Mouse (Mus musculus) midbrain, embryonic 10.5 days (tissue): ENCODE results near the gene Srek1. TPM values are rescaled to one million over a fixed set of nuclear protein-coding genes. Genes with fewer than 3 reads are reported as not detected.
A peak's percentile ranks its signal among the peaks of the same experiment; 100 is the strongest.

Experiments
- DNase-seq: peaks from one replicate; pipeline ENCODE4 v3.0.0-alpha.2; 2017; ENCODE audit warnings: low spot score
- H3K27ac ChIP-seq: fragments of 300-500 bp; sonication (generic); replicated peaks from 2 replicates; pipeline ENCODE4 v1.5.1; 2016; ENCODE audit warnings: mild to moderate bottlenecking
- H3K27me3 ChIP-seq: fragments of 300-500 bp; sonication (generic); 2 replicates; pipeline ENCODE4 v1.6.1; 2016; ENCODE audit warnings: low read depth, mild to moderate bottlenecking; ENCODE audit not compliant: poor library complexity, severe bottlenecking
- H3K36me3 ChIP-seq: fragments of 300-500 bp; sonication (generic); 2 replicates; pipeline ENCODE4 v1.6.1; 2016; ENCODE audit warnings: mild to moderate bottlenecking, moderate library complexity
- H3K4me1 ChIP-seq: fragments of 300-500 bp; sonication (generic); 2 replicates; pipeline ENCODE4 v1.6.1; 2016
- H3K4me3 ChIP-seq: fragments of 300-500 bp; sonication (generic); 2 replicates; pipeline ENCODE4 v1.5.1; 2016; ENCODE audit warnings: mild to moderate bottlenecking, moderate library complexity
- H3K9me3 ChIP-seq: fragments of 300-500 bp; sonication (generic); replicated peaks from 2 replicates; pipeline ENCODE4 v1.6.1; 2016; ENCODE audit warnings: mild to moderate bottlenecking
- WGBS: fragments of 180-500 bp; shearing (Covaris S2); methylation state at CpG from one replicate; pipeline ENCODE4 v1.1.7; 2016; 5-methylcytosine and 5-hydroxymethylcytosine counted together
- polyA plus RNA-seq: library from polyadenylated mRNA; unstranded; fragments of >200 nt; fragmentation: Nextera tagmentation; extraction: Ambion mirVana; gene quantifications from 2 replicates; pipeline ENCODE4 v1.2.1, GENCODE M21; 2016

Gene Srek1
- polyA plus RNA-seq, 1 experiment from 2014 or later = 89.4 TPM

DNA sequence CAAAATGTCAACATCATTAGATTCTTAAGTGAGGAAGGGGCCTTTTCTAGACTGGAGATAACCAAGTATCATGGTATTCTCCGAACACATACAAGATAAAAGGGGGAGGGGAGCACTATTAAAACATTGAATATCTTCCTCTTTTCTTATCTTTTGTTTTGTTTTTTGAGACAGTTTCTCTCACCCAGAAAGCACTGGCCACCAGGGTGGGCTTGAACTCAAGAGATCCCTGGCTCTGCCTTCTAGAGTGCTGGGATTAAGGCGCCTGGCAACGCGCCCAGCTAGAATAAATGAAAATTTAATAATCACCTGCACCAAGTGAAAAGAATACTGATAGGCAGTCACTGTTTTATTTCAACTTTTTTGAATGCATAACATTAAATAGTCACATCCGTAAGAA is 1.5 kb downstream of the Srek1 start:
- WGBS = 51% methylated on average over 5 of the region's 5 CpGs
- H3K27ac ChIP-seq = peak overlapping the region; percentile 99
- no peak for DNase-seq
- peak overlapping the region; percentile 77 for H3K4me3 ChIP-seq
- no peaks in the 10 kb centered on the region for H3K9me3 ChIP-seq
- peaks cover 31% of the 10 kb centered on the region for H3K4me1 ChIP-seq
- no peaks in the 10 kb centered on the region for H3K27me3 ChIP-seq
- H3K36me3 ChIP-seq = peaks cover 27% of the 10 kb centered on the region

DNA sequence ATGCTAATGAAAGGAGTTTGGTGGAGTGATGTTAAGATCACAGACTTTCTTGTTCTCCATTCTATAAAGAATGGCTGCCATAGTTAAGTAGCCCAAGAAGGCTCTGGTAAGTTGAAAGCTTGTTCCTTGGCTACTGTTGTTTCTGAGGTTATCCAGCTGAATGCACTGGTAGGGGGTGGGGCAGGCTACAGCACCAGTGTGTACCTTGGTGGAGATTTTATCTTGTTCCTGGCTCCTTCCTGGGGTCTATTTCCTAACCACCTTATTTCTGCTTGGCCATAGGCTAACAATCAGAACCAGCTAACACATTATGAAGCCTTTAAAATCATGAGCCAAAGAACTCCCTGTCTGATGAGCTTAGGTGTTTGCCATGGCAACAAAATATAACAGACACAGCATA is 3.6 kb downstream of the Srek1 start:
- no peak for DNase-seq
- Histone ChIP-seq H3K27me3 (no peaks in the 10 kb centered on the region), H3K4me3 (no peak overlapping the region), H3K27ac (no peak overlapping the region), H3K9me3 (no peaks in the 10 kb centered on the region), H3K36me3 (peaks cover 48% of the 10 kb centered on the region), H3K4me1 (peaks cover 31% of the 10 kb centered on the region)

GRCm38 (mm10) chr13:103767935-103768334 is 6.5 kb downstream of the Srek1 start:
- H3K36me3 ChIP-seq = peaks cover 62% of the 10 kb centered on the region
- H3K27me3 ChIP-seq = no peaks in the 10 kb centered on the region
- H3K9me3 ChIP-seq = no peaks in the 10 kb centered on the region
- DNase-seq = no peak
- WGBS = 95% methylated on average over 5 of the region's 5 CpGs
- H3K4me3 ChIP-seq = no peak overlapping the region
- H3K4me1 ChIP-seq = peaks cover 22% of the 10 kb centered on the region
- H3K27ac ChIP-seq = no peak overlapping the region

DNA sequence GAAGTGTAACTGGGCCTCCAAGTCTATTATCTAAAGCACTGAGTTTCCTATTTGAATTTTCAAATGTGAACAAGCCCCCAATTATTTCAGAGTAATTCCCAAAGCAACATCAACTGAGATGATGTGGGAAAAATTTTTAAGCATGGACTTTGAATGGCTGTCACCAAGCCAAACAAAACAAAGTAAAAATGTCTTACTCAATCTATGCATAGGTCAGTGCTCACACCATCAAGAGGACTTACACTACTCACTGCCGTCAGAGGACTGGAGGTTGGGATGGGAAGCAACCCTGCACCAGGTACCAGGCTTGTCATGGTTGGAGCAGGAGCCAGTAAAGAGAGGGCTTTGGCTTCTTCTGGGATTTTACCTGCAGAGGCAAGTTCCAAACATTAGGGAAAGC is 10.8 kb downstream of the Srek1 start:
- Histone ChIP-seq H3K27ac (no peak overlapping the region), H3K27me3 (no peaks in the 10 kb centered on the region), H3K9me3 (no peaks in the 10 kb centered on the region), H3K4me3 (no peak overlapping the region), H3K36me3 (peaks cover 82% of the 10 kb centered on the region), H3K4me1 (no peaks in the 10 kb centered on the region)
- 90% methylated on average over 1 of the region's 1 CpGs for WGBS
- no peak for DNase-seq

- H3K9me3 ChIP-seq = no peaks in the 10 kb centered on the region
- DNase-seq = no peak
Observed at GRCm38 (mm10) chr13:103761971-103762370, 12.4 kb downstream of the Srek1 start.

GRCm38 (mm10) chr13:103751421-103751820 is 23.0 kb downstream of the Srek1 start:
- no peak overlapping the region for H3K27ac ChIP-seq
- no peaks in the 10 kb centered on the region for H3K9me3 ChIP-seq
- 76% methylated on average over 3 of the region's 3 CpGs for WGBS
- no peak overlapping the region for H3K4me3 ChIP-seq
- H3K4me1 ChIP-seq = no peaks in the 10 kb centered on the region
- H3K27me3 ChIP-seq = no peaks in the 10 kb centered on the region
- H3K36me3 ChIP-seq = peaks cover 97% of the 10 kb centered on the region
- no peak for DNase-seq

More at GRCm38 (mm10) chr13:103761971-103762370, 12.4 kb downstream of the Srek1 start:
- 92% methylated on average over 10 of the region's 10 CpGs for WGBS
- Histone ChIP-seq H3K27ac (no peak overlapping the region), H3K4me1 (no peaks in the 10 kb centered on the region), H3K36me3 (peaks cover 85% of the 10 kb centered on the region), H3K4me3 (no peak overlapping the region), H3K27me3 (no peaks in the 10 kb centered on the region)

- H3K4me1 ChIP-seq = no peaks in the 10 kb centered on the region
- no peak overlapping the region for H3K27ac ChIP-seq
- peaks cover 100% of the 10 kb centered on the region for H3K36me3 ChIP-seq
- no peak for DNase-seq
- H3K4me3 ChIP-seq = no peak overlapping the region
- no peaks in the 10 kb centered on the region for H3K9me3 ChIP-seq
- 98% methylated on average over 2 of the region's 2 CpGs for WGBS
- H3K27me3 ChIP-seq = no peaks in the 10 kb centered on the region
Observed at GRCm38 (mm10) chr13:103745688-103746087, 28.7 kb downstream of the Srek1 start.

DNA sequence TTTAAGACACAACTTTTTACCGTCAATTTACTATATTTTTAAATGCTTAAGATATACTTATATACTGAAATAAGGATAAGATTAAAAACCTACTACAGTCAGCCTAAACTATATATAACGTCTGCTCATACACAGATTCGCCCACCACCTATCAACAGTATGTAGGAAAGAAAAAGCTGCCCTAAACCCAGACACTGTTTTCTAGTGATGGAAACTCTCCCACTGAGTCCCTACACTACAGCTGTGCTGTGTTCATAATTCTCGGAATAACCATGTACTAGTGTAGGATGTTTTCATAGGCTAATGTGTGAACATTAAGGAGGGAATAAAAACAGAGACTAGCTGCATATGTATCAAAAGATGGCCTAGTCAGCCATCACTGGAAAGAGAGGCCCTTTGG is 29.2 kb downstream of the Srek1 start:
- 96% methylated on average over 4 of the region's 4 CpGs for WGBS
- Histone ChIP-seq H3K27ac (no peak overlapping the region), H3K9me3 (no peaks in the 10 kb centered on the region), H3K4me1 (no peaks in the 10 kb centered on the region), H3K27me3 (no peaks in the 10 kb centered on the region), H3K4me3 (no peak overlapping the region), H3K36me3 (peaks cover 98% of the 10 kb centered on the region)
- DNase-seq = no peak

DNA sequence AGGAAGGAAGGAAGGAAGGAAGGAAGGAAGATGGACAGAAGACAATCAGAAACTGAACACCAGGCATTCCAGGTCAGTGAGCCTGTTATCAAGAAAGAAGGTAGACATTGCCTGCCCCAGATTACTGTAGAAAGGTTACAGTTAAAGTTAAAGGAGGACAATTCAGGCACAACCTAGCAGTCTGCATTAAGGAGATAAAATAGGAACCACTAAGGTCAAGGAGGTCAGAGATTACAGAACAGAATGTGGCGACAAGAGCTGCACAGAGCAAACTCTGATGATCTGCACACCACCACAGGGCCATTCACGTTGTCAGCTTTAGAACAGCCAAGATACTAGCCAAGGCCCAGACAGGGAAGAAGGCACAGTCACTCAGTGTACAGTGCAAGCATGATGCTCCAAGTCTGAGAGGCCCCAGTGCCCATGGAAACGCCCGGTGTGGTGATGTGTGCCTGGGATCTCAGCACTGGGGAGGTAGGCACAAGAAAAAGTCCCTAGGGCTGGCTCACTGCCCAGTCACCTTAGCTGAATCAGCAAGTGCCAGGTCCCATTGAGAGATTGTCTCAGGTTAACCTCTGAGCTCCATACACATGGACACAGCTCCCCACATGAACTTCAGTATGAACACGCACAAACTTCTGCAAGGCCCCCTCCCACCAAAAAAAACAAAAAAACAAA is 38.9 kb downstream of the Srek1 start:
- 91% methylated on average over 5 of the region's 5 CpGs for WGBS
- H3K36me3 ChIP-seq = peaks cover 73% of the 10 kb centered on the region

DNA sequence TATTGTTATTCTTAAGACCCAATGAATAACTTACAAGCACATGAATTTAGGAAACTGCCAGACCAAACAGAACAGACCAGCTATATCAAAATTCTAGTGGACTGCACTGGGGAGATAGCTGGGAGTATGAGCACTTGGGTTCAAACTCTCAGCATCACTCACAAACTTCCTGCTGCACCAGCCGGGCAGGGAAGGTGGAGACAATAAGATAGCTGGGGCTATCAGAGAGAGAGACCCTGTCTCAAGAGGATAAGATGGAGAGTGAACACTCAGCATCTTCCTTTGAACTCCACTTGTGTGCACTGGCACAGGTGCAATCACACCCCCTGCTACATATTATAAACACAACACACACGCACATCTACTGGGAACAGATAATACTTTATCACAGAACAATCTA is 47.5 kb downstream of the Srek1 start:
- 95% methylated on average over 2 of the region's 2 CpGs for WGBS
- H3K4me3 ChIP-seq = no peak overlapping the region
- no peaks in the 10 kb centered on the region for H3K4me1 ChIP-seq
- H3K36me3 ChIP-seq = 0 out of 2 replicates have a peak, but pooled peaks cover 5% of the 10 kb centered on the region
- no peaks in the 10 kb centered on the region for H3K27me3 ChIP-seq
- H3K9me3 ChIP-seq = no peaks in the 10 kb centered on the region; the same call in 1 of the 2 replicates
- DNase-seq = no peak
- H3K27ac ChIP-seq = no peak overlapping the region

More for the DNA sequence above, 38.9 kb downstream of the Srek1 start:
- H3K27ac ChIP-seq = no peak overlapping the region
- H3K4me1 ChIP-seq = no peaks in the 10 kb centered on the region
- no peaks in the 10 kb centered on the region for H3K9me3 ChIP-seq
- DNase-seq = no peak
- no peak overlapping the region for H3K4me3 ChIP-seq
- no peaks in the 10 kb centered on the region for H3K27me3 ChIP-seq

DNA sequence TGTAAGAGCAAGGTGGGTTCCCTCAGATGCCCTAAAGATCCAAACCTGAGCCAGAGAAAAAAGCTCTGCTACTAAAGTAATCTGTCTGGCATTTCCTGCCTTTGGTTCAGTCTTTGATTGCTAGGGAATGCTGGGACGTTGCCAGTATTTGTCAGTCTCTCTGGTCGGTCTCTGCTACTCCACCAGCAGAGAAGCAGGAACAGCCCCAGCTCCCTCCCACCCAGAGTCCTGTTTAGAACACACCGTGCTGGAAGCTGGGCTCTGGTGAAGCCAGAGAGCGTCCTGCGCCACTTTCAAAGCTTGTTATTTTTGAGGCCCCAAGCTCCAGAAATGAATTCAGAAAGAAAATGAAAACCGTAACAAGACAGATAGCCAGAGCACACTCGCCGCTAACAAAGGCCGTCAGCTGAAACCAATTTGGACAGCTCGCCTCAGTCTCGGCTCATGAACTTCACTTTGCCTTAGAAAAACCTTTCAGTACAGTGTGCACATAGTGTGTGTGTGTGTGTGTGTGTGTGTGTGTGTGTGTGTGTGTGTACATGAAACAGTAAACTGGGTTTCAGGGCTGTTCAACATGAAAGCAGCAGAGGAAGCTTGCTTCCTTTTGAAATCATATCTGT is 62.9 kb downstream of the Srek1 start:
- H3K27ac ChIP-seq = no peak overlapping the region
- no peaks in the 10 kb centered on the region for H3K27me3 ChIP-seq
- no peaks in the 10 kb centered on the region for H3K9me3 ChIP-seq
- H3K36me3 ChIP-seq = no peaks in the 10 kb centered on the region
- DNase-seq = no peak
- H3K4me3 ChIP-seq = no peak overlapping the region
- 0 out of 2 replicates have a peak, but pooled peaks cover 5% of the 10 kb centered on the region for H3K4me1 ChIP-seq
- WGBS = 84% methylated on average over 11 of the region's 11 CpGs

DNA sequence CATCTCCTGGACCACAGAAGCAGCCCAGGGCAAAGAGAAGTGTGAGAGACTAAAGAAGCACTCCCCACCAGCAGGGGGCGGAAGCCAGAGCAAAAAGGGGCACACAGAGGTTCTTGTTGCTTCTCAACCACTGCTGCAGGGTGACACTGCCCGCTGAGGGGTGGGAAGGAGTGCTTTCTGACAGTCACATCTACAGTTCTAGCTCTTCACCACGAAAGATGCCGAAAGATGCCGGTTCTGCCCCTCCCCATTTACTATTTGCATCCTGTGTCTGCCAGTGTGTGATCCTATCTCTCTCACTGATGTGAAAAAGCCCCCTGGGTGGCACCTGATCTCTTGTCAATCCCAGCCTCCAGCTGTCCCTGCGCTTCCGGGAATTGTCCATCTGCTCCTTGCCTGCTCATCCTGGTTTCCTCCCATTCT is 64.0 kb downstream of the Srek1 start:
- H3K27ac ChIP-seq = no peak overlapping the region
- no peaks in the 10 kb centered on the region for H3K36me3 ChIP-seq
- H3K4me1 ChIP-seq = 0 out of 2 replicates have a peak, but pooled peaks cover 5% of the 10 kb centered on the region
- no peak overlapping the region for H3K4me3 ChIP-seq
- 59% methylated on average over 7 of the region's 7 CpGs for WGBS
- no peaks in the 10 kb centered on the region for H3K27me3 ChIP-seq
- peak; percentile 25 for DNase-seq
- H3K9me3 ChIP-seq = no peaks in the 10 kb centered on the region

DNA sequence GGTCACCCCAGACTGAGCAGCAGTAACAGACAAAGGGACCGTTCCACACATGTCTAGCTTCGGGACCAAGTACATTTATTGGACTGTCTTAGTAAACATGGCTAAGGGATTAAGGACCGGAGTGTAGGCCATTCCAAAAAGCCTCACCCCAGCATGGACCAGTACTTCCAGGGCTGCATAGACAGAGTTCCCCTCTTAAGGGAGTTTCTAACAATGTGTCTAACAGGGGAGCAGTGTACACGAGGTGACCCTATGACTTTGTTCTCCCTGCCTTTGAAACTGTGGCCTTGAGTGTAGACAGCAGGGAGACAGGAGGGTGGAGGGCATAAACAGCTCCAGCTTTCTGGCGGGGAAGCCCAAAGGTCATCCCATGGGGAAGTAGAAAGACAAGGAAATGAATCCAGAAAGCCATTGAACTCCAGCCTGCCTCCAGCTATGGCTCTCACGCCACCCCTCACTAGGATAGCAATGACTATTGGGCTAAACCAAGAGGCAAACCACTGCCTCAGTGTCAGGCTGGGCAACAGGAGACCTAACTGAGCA is 68.9 kb downstream of the Srek1 start:
- Histone ChIP-seq H3K9me3 (no peaks in the 10 kb centered on the region), H3K4me3 (no peak overlapping the region), H3K27ac (no peak overlapping the region), H3K27me3 (no peaks in the 10 kb centered on the region), H3K36me3 (no peaks in the 10 kb centered on the region), H3K4me1 (0 out of 2 replicates have a peak, but pooled peaks cover 8% of the 10 kb centered on the region)
- 84% methylated on average over 6 of the region's 6 CpGs for WGBS
- no peak for DNase-seq
